Mouse (Mus musculus): Measurements from ENCODE around the gene Alg14.

GRCm38 (mm10) chr3:121307532-121308234 lies 16.1 kb downstream of the Alg14 start:
- no peak for TF ChIP-seq POLR2A (IDR thresholded peaks at IDR 0.05; ENCODE audit: low read depth, low read length)
- TF ChIP-seq CTCF (IDR thresholded peaks at IDR 0.05; ENCODE audit: extremely low read depth, insufficient read length, insufficient replicate concordance, low read depth, low read length), result peak; percentile 96; the same call in 1 of the 2 replicates

Measured in small intestine, adult 2 months (tissue).